Mouse (Mus musculus) midbrain, embryonic 15.5 days (tissue): ENCODE results near the gene Cntf. TPM values are rescaled to one million over a fixed set of nuclear protein-coding genes. Genes with fewer than 3 reads are reported as not detected.

Experiments
- ATAC-seq: fragments of 200-750 bp; cut with Nextera tagmentation; replicated peaks from 2 replicates; pipeline ENCODE4 v1.8.0; 2017; ENCODE audit warnings: moderate TSS enrichment
- H3K27ac ChIP-seq: fragments of 300-500 bp; sonication (generic); 2 replicates; pipeline ENCODE4 v1.5.1; 2015; ENCODE audit warnings: mild to moderate bottlenecking, inconsistent platforms
- H3K27me3 ChIP-seq: fragments of 300-500 bp; sonication (generic); replicated peaks from 2 replicates; pipeline ENCODE4 v1.6.1; 2015; ENCODE audit warnings: inconsistent platforms
- H3K36me3 ChIP-seq: fragments of 300-500 bp; sonication (generic); replicated peaks from 2 replicates; pipeline ENCODE4 v1.6.1; 2015; ENCODE audit warnings: inconsistent platforms
- H3K4me1 ChIP-seq: fragments of 300-500 bp; sonication (generic); 2 replicates; pipeline ENCODE4 v1.6.1; 2015; ENCODE audit warnings: inconsistent platforms
- H3K4me2 ChIP-seq: fragments of 300-500 bp; sonication (generic); 2 replicates; pipeline ENCODE4 v1.6.1; 2015; ENCODE audit warnings: inconsistent platforms, mild to moderate bottlenecking, moderate library complexity
- H3K4me3 ChIP-seq: fragments of 300-500 bp; sonication (generic); 2 replicates; pipeline ENCODE4 v1.5.1; 2015; ENCODE audit warnings: mild to moderate bottlenecking, inconsistent platforms
- H3K9ac ChIP-seq: fragments of 300-500 bp; sonication (generic); 2 replicates; pipeline ENCODE4 v1.6.1; 2015; ENCODE audit warnings: mild to moderate bottlenecking, inconsistent platforms
- H3K9me3 ChIP-seq: fragments of 300-500 bp; sonication (generic); 2 replicates; pipeline ENCODE4 v1.6.1; 2016; ENCODE audit warnings: inconsistent platforms
- WGBS: fragments of 180-500 bp; shearing (Covaris S2); methylation state at CpG from one replicate; pipeline ENCODE4 v1.1.7; 2015; ENCODE audit warnings: mixed read lengths; 5-methylcytosine and 5-hydroxymethylcytosine counted together
- polyA plus RNA-seq: library from polyadenylated mRNA; unstranded; fragments of >200 nt; fragmentation: Nextera tagmentation; extraction: Ambion mirVana; gene quantifications from 2 replicates; pipeline ENCODE4 v1.2.1, GENCODE M21; 2015

Cntf gene
- polyA plus RNA-seq, result 1.1 and 1.4 TPM in 2 replicates

DNA sequence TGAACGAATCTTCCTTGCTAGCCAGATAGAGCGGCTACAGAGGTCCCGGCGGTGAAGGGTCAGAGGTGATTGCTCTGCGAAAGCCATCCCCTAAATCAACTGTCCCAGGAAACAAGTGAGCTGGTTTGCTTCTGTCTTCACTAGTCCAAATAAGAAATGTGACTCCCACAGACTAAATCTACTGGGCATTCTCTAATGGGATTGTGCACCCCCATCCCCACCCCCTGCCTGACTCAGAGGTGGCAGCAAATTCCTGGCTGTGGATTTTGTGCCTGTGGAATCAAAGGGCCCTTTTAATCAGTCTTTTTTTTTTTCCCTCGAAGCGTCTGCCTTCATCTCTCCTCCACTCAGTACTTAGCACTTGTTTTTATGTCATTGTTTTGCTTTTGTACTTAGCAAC lies at the start of gene Cntf:
Cntf (minus strand) TSS at position 325 of the 400 bp plus-strand sequence.
- 53% methylated on average over 7 of the region's 7 CpGs for WGBS
- ATAC-seq, result no peak

DNA sequence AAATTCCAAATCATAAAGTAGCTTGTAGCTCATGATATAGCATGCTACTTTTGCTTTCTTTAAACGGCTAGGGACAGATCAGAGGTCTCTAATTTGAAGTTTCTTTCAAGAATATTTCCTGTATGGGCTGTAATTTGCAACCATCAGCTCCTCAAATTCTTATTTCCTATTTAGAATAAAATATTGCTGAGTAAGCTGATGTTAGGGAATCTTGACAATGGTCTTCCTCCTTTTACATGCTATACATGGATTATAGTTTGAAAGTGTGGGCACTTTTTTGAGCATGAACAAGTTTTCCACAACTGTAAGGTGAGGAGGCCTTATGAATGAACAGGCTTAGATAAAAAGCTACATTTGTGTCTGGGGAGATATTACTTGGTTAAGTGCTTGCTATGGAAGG lies 48.5 kb upstream of the Cntf start:
- H3K4me1 ChIP-seq, result no peaks in the 10 kb centered on the region
- H3K36me3 ChIP-seq, result no peaks in the 10 kb centered on the region
- no peak overlapping the region for H3K9ac ChIP-seq
- no peak overlapping the region for H3K4me2 ChIP-seq
- no peak overlapping the region for H3K4me3 ChIP-seq
- no peak overlapping the region for H3K27ac ChIP-seq
- no peak for ATAC-seq
- WGBS, result 79% methylated on average over 1 of the region's 1 CpGs
- H3K9me3 ChIP-seq, result no peaks in the 10 kb centered on the region
- H3K27me3 ChIP-seq, result no peaks in the 10 kb centered on the region

More for the DNA sequence above, at the start of gene Cntf:
- Histone ChIP-seq H3K4me1 (no peaks in the 10 kb centered on the region), H3K4me3 (no peak within 1 kb of the TSS), H3K9me3 (no peaks in the 10 kb centered on the region), H3K27me3 (no peaks in the 10 kb centered on the region), H3K36me3 (peaks cover 24% of the 10 kb centered on the region), H3K9ac (no peak within 1 kb of the TSS), H3K4me2 (no peak within 1 kb of the TSS), H3K27ac (no peak within 1 kb of the TSS)

DNA sequence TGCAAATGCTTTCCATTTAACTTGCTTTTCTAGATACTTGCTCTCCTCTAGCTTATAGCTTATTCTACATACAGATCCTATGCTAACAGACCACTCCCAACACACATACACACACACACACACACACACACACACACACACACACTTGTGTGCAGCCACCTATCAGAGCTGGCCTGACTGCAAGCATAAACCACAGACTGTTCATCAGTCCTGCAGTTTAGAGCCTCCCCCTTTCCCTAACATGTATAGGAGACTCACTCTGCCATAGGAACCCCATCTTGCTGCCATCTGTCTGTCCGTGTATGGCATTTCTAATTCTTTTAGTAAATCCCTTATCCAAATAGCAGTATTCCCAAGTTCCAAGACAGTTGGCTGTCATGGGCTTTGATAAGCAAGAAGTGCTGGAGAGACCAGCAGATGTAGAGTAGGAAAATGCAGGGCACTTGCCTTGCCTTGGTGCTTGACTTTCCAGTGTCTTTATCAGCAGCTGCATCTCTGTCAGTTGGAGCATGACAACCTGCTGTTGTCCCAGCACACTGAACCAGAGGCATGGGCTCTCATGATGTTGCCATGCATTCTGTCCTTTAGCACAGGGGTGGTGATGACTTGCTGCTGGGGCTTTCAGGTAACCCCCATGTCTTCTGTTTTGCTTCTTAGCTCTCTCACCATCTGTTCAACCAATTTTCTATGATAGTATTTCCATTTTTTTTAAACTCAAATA lies 47.4 kb upstream of the Cntf start:
- H3K4me2 ChIP-seq, result no peak overlapping the region
- H3K9ac ChIP-seq, result no peak overlapping the region
- H3K36me3 ChIP-seq, result no peaks in the 10 kb centered on the region
- no peaks in the 10 kb centered on the region for H3K4me1 ChIP-seq
- no peaks in the 10 kb centered on the region for H3K9me3 ChIP-seq
- no peak overlapping the region for H3K27ac ChIP-seq
- no peaks in the 10 kb centered on the region for H3K27me3 ChIP-seq
- WGBS, result 61% methylated on average over 1 of the region's 1 CpGs
- no peak overlapping the region for H3K4me3 ChIP-seq
- ATAC-seq, result no peak

DNA sequence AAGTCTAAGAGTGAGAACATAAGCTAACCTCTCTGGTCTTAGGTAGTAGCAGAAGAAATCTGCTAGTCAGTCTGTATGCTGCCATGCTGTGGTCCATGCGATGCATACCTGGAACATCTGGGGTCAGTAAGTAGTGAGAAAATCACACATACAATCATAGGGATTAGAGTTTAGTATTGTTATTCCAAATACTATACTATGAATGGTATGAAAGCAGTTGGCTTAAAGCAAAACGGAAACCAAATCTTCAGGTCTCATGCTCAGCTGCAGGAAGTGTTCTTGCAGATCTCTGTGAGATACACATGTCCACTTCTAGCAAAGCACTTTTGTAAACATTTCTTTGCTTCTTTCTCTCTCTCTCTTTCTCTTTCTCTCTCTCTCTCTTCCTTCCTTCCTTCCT lies 40.8 kb upstream of the Cntf start:
- Histone ChIP-seq H3K4me2 (no peak overlapping the region), H3K27ac (no peak overlapping the region), H3K27me3 (no peaks in the 10 kb centered on the region), H3K9ac (no peak overlapping the region), H3K36me3 (no peaks in the 10 kb centered on the region), H3K4me3 (no peak overlapping the region), H3K4me1 (no peaks in the 10 kb centered on the region), H3K9me3 (no peaks in the 10 kb centered on the region)
- 72% methylated on average over 2 of the region's 2 CpGs for whole genome bisulfite sequencing
- ATAC-seq, result no peak

DNA sequence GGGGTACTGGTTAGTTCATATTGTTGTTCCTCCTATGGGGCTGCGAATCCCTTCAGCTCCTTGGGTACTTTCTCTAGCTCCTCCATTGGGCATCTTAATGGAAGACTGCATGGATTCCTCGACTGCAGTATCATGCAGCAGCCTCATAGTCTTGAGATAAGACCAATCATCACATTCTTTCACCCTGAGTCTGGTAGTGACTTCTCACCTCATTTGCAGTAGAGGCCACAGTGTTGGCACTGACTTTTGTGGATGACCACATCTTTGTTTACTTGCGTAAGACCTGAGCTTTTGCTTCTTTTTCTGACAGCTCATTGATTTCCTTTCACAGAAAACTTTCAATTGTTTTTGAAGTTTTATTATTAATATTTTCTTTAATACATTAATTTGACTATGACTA lies 40.3 kb upstream of the Cntf start:
- Histone ChIP-seq H3K36me3 (no peaks in the 10 kb centered on the region), H3K9me3 (no peaks in the 10 kb centered on the region), H3K27me3 (no peaks in the 10 kb centered on the region), H3K4me1 (no peaks in the 10 kb centered on the region), H3K4me2 (no peak overlapping the region), H3K9ac (no peak overlapping the region), H3K27ac (no peak overlapping the region), H3K4me3 (no peak overlapping the region)
- no peak for ATAC-seq
- WGBS, result 86% methylated on average over 3 of the region's 3 CpGs

DNA sequence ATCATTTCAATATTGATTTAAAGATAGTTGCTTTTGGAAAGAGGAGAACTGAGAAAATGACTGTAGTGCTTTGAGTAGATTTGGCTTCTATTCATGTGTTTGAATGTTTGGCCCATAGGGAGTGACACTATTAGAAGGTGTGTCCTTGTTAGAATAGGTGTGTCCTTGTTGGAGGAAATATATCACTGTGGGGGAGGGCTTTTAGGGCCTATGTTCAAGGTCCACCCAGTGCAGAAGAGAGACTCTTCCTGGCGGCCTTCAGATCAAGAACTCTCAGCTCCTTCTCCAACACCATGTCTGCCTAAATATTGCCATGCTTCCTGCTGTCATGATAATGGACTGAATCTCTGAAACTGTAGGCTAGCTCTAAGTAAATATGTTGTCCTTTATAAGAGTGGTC lies 38.8 kb upstream of the Cntf start:
- H3K9ac ChIP-seq, result no peak overlapping the region

DNA sequence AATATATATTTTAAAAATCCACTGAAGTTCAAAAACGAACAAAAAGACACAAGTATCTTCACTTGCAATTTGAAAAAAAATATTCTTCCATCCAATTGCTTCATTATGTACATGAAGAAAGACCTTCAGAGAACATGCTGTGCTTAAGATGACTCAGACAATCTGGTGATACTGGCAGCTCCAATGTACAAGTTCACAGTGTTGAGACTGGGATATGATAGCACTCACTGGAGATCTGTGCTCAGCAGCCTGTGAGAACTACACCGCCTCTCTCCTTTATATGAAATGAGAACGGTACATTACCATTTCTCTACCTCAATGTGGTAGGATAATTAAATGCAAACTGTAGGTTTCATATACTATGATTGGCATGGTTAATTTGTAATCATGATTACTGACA lies 37.4 kb upstream of the Cntf start:
- Histone ChIP-seq H3K4me2 (no peak overlapping the region), H3K4me3 (no peak overlapping the region), H3K4me1 (no peaks in the 10 kb centered on the region), H3K27me3 (no peaks in the 10 kb centered on the region), H3K36me3 (no peaks in the 10 kb centered on the region), H3K9me3 (no peaks in the 10 kb centered on the region), H3K27ac (no peak overlapping the region), H3K9ac (no peak overlapping the region)
- WGBS, result 80% methylated on average over 3 of the region's 3 CpGs
- no peak for ATAC-seq

More for the DNA sequence above, 38.8 kb upstream of the Cntf start:
- Histone ChIP-seq H3K27me3 (no peaks in the 10 kb centered on the region), H3K4me3 (no peak overlapping the region), H3K4me1 (no peaks in the 10 kb centered on the region), H3K27ac (no peak overlapping the region), H3K36me3 (no peaks in the 10 kb centered on the region), H3K4me2 (no peak overlapping the region), H3K9me3 (no peaks in the 10 kb centered on the region)
- 91% methylated on average over 1 of the region's 1 CpGs for WGBS
- ATAC-seq, result no peak

DNA sequence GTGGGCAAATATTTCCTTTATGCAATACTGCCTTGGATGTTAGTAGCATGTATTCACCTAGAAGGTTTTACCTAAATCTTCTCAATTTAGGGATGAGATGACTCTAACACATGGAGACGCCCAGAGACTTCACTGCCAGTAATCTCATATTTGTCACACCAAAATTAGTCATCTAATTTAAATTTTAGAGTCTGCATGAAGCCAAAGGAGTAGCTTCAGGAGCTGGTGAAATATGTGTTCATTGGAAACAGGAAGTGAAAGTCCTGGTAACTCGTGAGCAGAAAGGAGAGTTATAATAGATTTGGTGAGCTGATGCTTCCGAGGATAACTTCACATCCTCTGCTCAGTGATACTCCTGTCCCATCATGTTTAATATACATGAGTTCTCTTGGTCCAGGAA lies 35.6 kb upstream of the Cntf start:
- H3K27ac ChIP-seq, result no peak overlapping the region
- no peaks in the 10 kb centered on the region for H3K9me3 ChIP-seq
- H3K9ac ChIP-seq, result no peak overlapping the region
- no peak overlapping the region for H3K4me3 ChIP-seq
- no peak for ATAC-seq
- 81% methylated on average over 3 of the region's 3 CpGs for WGBS
- H3K27me3 ChIP-seq, result no peaks in the 10 kb centered on the region
- H3K4me1 ChIP-seq, result peaks cover 9% of the 10 kb centered on the region; the same call in 1 of the 2 replicates
- no peak overlapping the region for H3K4me2 ChIP-seq
- no peaks in the 10 kb centered on the region for H3K36me3 ChIP-seq

DNA sequence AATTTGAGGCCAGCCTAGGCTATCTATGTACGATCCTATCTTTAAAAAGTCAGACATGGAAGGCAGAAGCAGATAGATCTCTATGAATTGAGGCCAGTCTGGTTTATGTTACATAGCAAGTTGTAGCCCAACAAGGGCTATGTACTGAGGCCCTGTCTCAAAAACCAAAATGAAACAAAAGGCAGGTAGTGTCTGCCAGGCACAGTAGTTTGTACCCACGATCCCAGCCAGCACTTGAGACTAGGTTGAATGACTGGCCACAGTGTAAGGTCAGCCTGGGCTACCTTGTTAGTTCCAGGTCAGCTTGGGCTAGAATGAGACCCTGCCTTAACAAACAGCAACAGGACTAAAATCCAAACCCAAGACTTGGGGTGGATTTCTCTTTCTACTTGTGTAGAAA lies 35.2 kb upstream of the Cntf start:
- H3K4me3 ChIP-seq, result no peak overlapping the region
- H3K4me1 ChIP-seq, result peaks cover 9% of the 10 kb centered on the region; the same call in 1 of the 2 replicates
- no peak for ATAC-seq
- no peak overlapping the region for H3K27ac ChIP-seq
- 81% methylated on average over 2 of the region's 2 CpGs for WGBS
- H3K9ac ChIP-seq, result no peak overlapping the region
- no peaks in the 10 kb centered on the region for H3K27me3 ChIP-seq
- H3K4me2 ChIP-seq, result no peak overlapping the region
- no peaks in the 10 kb centered on the region for H3K36me3 ChIP-seq
- H3K9me3 ChIP-seq, result no peaks in the 10 kb centered on the region

DNA sequence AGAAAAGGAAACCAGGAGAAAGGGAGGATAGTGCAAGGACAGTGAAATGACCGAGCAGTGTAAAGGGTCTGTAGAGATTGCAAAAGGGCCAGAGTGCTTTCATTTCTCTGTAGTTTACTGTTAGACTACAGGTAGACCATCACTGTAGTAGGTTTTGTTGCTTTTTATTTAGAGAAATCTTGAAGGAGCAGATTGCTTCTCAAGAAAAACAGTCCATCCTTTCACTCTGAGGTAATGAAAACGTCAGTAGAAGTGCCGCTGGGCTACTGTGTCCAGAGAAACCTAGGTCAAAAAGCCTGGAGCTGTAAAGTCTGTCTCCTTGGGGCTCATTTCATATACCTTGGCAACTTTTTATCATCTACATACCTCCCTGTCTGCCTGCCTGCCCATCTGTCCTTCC lies 33.6 kb upstream of the Cntf start:
- H3K4me2 ChIP-seq, result no peak overlapping the region
- ATAC-seq, result no peak
- no peaks in the 10 kb centered on the region for H3K36me3 ChIP-seq

DNA sequence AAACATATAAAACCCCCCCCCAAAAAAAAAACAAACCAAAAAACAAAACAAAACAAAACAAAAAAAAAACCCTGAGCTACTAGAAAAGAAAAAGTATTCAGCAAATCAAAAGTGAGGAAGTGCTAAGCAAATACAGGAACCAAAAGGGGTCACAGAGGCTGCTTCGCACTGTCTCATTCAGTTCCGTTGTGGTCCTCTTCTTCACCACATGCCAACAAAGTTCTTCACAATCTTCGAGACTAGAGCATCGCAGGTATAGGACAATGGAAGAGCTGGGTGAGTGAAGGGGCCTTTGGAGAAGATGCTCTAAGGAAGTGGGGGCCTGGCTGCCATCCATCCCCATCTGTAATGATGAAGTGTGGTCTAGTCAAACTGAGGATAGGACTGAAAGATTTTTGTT lies 33.0 kb upstream of the Cntf start:
- Histone ChIP-seq H3K27me3 (no peaks in the 10 kb centered on the region), H3K4me3 (no peak overlapping the region), H3K9ac (no peak overlapping the region), H3K4me1 (peaks cover 14% of the 10 kb centered on the region), H3K27ac (no peak overlapping the region), H3K9me3 (no peaks in the 10 kb centered on the region), H3K4me2 (no peak overlapping the region), H3K36me3 (no peaks in the 10 kb centered on the region)
- WGBS, result 78% methylated on average over 4 of the region's 4 CpGs
- ATAC-seq, result no peak

More for the DNA sequence above, 33.6 kb upstream of the Cntf start:
- no peak overlapping the region for H3K9ac ChIP-seq
- H3K9me3 ChIP-seq, result no peaks in the 10 kb centered on the region
- H3K27ac ChIP-seq, result no peak overlapping the region
- peaks cover 9% of the 10 kb centered on the region; the same call in 1 of the 2 replicates for H3K4me1 ChIP-seq
- no peaks in the 10 kb centered on the region for H3K27me3 ChIP-seq
- whole genome bisulfite sequencing, result 95% methylated on average over 3 of the region's 3 CpGs
- H3K4me3 ChIP-seq, result no peak overlapping the region

DNA sequence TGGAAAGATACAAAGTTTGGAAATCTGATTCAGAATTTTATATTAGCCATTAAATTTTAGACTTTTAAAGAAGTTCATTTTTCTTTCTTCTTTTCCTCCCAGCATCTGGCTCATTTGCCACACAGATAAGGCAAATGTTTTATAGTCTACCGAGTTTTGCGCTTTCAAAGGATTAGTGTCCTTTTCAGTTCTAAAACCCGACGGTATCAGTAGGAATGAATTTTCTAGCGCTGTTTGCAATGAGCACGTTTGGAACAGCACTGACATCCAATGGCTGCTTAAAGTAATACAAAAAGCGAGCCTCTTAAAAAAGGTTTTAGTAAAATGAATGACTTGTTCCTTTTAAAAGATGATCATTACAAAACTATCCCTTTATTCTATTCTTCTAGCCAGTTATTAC lies 31.6 kb upstream of the Cntf start:
- WGBS, result under 1% methylated on average over 7 of the region's 7 CpGs
- peak overlapping the region; percentile 98 for H3K4me3 ChIP-seq
- no peaks in the 10 kb centered on the region for H3K9me3 ChIP-seq
- peak overlapping the region; percentile 76 for H3K4me2 ChIP-seq
- H3K4me1 ChIP-seq, result peaks cover 20% of the 10 kb centered on the region
- H3K9ac ChIP-seq, result peak overlapping the region; percentile 50
- H3K36me3 ChIP-seq, result no peaks in the 10 kb centered on the region
- no peak for ATAC-seq
- no peaks in the 10 kb centered on the region for H3K27me3 ChIP-seq
- peak overlapping the region; percentile 99 for H3K27ac ChIP-seq

DNA sequence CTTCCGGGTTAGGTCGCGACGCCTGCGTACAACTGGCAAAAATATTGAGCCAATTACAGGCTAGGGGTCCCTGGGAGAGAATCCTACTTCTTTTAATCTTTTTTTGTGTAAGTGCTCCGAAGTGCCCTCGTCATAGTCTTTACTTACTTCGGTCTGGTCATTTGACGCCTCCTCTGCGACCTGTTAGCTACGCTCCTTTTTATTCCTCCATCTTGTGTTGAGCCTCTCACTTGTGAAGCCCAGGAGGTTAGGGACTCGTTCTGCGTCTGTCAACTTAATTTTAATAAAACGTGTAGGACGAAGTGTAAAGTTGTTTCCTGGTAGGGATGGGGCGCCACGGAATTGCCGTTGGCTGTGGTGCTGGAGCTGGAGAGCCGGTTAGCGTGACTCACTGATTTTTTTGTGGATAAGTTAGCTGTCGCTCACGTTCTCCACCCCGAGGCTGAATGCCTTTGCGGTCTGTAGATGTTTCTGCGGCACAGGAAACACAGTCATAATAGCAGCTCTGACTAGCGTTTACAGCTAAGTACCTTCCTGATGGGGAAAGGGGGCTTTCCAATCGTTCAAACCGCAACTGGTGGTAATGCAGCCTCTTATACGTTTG lies 31.0 kb upstream of the Cntf start:
- peak overlapping the region; percentile 98 for H3K4me3 ChIP-seq
- H3K4me2 ChIP-seq, result peak overlapping the region; percentile 76
- WGBS, result under 1% methylated on average over 29 of the region's 29 CpGs
- no peaks in the 10 kb centered on the region for H3K27me3 ChIP-seq
- H3K36me3 ChIP-seq, result no peaks in the 10 kb centered on the region
- no peaks in the 10 kb centered on the region for H3K9me3 ChIP-seq
- peaks cover 24% of the 10 kb centered on the region for H3K4me1 ChIP-seq
- peak overlapping the region; percentile 50 for H3K9ac ChIP-seq
- H3K27ac ChIP-seq, result peak overlapping the region; percentile 99
- no peak for ATAC-seq
